Mouse (Mus musculus) MEL (cell line): ENCODE results near the gene Asic5. TPM values are rescaled to one million over a fixed set of nuclear protein-coding genes. Genes with fewer than 3 reads are reported as not detected.

Source experiments
- DNase-seq: peaks from one replicate; pipeline ENCODE4 v3.0.0; 2011; ENCODE audit warnings: low read depth, low spot score
- H3K27ac ChIP-seq: 2 replicates; pipeline ENCODE4 v1.5.1; 2012; ENCODE audit warnings: low read depth, mild to moderate bottlenecking, control low read depth, low read length, moderate library complexity; ENCODE audit not compliant: control insufficient read depth
- H3K27me3 ChIP-seq, 2 experiments: fragments of 150-350 bp in 1 of 2; sonication (generic) in 1 of 2; 2 replicates each; pipeline ENCODE4 v1.6.1; 2012; ENCODE audit warnings: low read length in 2 of 2, mild to moderate bottlenecking in 2 of 2, improper control_type of control experiment in 1 of 2, moderate library complexity in 1 of 2; ENCODE audit not compliant: insufficient read depth in 2 of 2, control insufficient read depth in 1 of 2
- H3K36me3 ChIP-seq, 2 experiments: 2 replicates each; pipeline ENCODE4 v1.6.1; 2012 to 2014; ENCODE audit warnings: low read length in 2 of 2, improper control_type of control experiment in 1 of 2, inconsistent platforms in 1 of 2, mild to moderate bottlenecking in 1 of 2; ENCODE audit not compliant: insufficient read depth in 2 of 2, control insufficient read depth in 1 of 2
- H3K4me1 ChIP-seq, 2 experiments: fragments of 150-350 bp in 1 of 2; sonication (generic) in 1 of 2; 2 replicates each; pipeline ENCODE4 v1.6.1; 2012; ENCODE audit warnings: low read length in 2 of 2, improper control_type of control experiment in 1 of 2, mild to moderate bottlenecking in 1 of 2; ENCODE audit not compliant: insufficient read depth in 2 of 2, control insufficient read depth in 1 of 2
- H3K4me3 ChIP-seq, 2 experiments: fragments of 150-350 bp in 1 of 2; sonication (generic) in 1 of 2; 2 replicates each; pipeline ENCODE4 v1.5.1; 2012; ENCODE audit warnings: low read depth in 2 of 2, low read length in 2 of 2, mild to moderate bottlenecking in 2 of 2, moderate library complexity in 2 of 2, control low read depth in 1 of 2, improper control_type of control experiment in 1 of 2; ENCODE audit not compliant: control insufficient read depth in 1 of 2, insufficient read depth in 1 of 2
- H3K79me2 ChIP-seq: 2 replicates; pipeline ENCODE4 v1.6.1; 2012; ENCODE audit warnings: mild to moderate bottlenecking, low read length, moderate library complexity; ENCODE audit not compliant: control insufficient read depth, poor library complexity, insufficient read depth
- H3K9ac ChIP-seq: 2 replicates; pipeline ENCODE4 v1.6.1; 2012; ENCODE audit warnings: low read depth, mild to moderate bottlenecking, control low read depth, low read length, moderate library complexity; ENCODE audit not compliant: control insufficient read depth, poor library complexity, severe bottlenecking
- H3K9me3 ChIP-seq: fragments of 150-350 bp; sonication (generic); replicated peaks from 2 replicates; pipeline ENCODE4 v1.6.1; 2012; ENCODE audit warnings: mild to moderate bottlenecking, low read length, improper control_type of control experiment, moderate library complexity; ENCODE audit not compliant: insufficient read depth
- BHLHE40 ChIP-seq: IDR thresholded peaks from 2 replicates; pipeline ENCODE4 v1.6.1; 2012; ENCODE audit warnings: low read depth, mild to moderate bottlenecking, inconsistent platforms, low read length, improper control_type of control experiment, borderline replicate concordance
- CHD1 ChIP-seq: IDR thresholded peaks from 2 replicates; pipeline ENCODE4 v1.6.1; 2012; ENCODE audit warnings: low read depth, mild to moderate bottlenecking, inconsistent platforms, low read length, improper control_type of control experiment
- CHD2 ChIP-seq: IDR thresholded peaks from 2 replicates; pipeline ENCODE4 v1.6.1; 2011; ENCODE audit warnings: low read length, improper control_type of control experiment
- E2F4 ChIP-seq: IDR thresholded peaks from 2 replicates; pipeline ENCODE4 v1.6.1; 2011; ENCODE audit warnings: low read depth, low read length, improper control_type of control experiment, borderline replicate concordance
- ELF1 ChIP-seq: IDR thresholded peaks from 2 replicates; pipeline ENCODE4 v1.6.1; 2014; ENCODE audit warnings: low read depth, mild to moderate bottlenecking, inconsistent platforms, low read length, improper control_type of control experiment, moderate library complexity
- EP300 ChIP-seq, 2 experiments: IDR thresholded peaks; 2 replicates each; pipeline ENCODE4 v1.6.1; 2011; ENCODE audit warnings: improper control_type of control experiment in 2 of 2, low read length in 2 of 2, low read depth in 1 of 2, mild to moderate bottlenecking in 1 of 2
- ETS1 ChIP-seq: IDR thresholded peaks from 2 replicates; pipeline ENCODE4 v1.6.1; 2012; ENCODE audit warnings: low read depth, mild to moderate bottlenecking, inconsistent platforms, low read length, improper control_type of control experiment, moderate library complexity
- GATA1 ChIP-seq: IDR thresholded peaks from 2 replicates; pipeline ENCODE4 v1.6.1; 2011; ENCODE audit warnings: low read depth, low read length, improper control_type of control experiment
- HCFC1 ChIP-seq: IDR thresholded peaks from 2 replicates; pipeline ENCODE4 v1.6.1; 2012; ENCODE audit warnings: low read depth, mild to moderate bottlenecking, inconsistent platforms, low read length, improper control_type of control experiment, moderate library complexity
- KAT2A ChIP-seq: conservative IDR thresholded peaks from 2 replicates; pipeline ENCODE4 v1.6.1; 2012; ENCODE audit warnings: low read depth, low read length, improper control_type of control experiment, inconsistent platforms
- MAFK ChIP-seq: IDR thresholded peaks from 2 replicates; pipeline ENCODE4 v1.6.1; 2011; ENCODE audit warnings: low read depth, mild to moderate bottlenecking, low read length, improper control_type of control experiment, borderline replicate concordance
- MAX ChIP-seq: IDR thresholded peaks from 2 replicates; pipeline ENCODE4 v1.6.1; 2011; ENCODE audit warnings: low read length, improper control_type of control experiment
- MAZ ChIP-seq: IDR thresholded peaks from 2 replicates; pipeline ENCODE4 v1.6.1; 2012; ENCODE audit warnings: low read depth, mild to moderate bottlenecking, inconsistent platforms, low read length, improper control_type of control experiment
- MEF2A ChIP-seq: IDR thresholded peaks from 2 replicates; pipeline ENCODE4 v1.6.1; 2014; ENCODE audit warnings: low read depth, mild to moderate bottlenecking, inconsistent platforms, low read length, improper control_type of control experiment; ENCODE audit not compliant: poor library complexity, insufficient replicate concordance, severe bottlenecking; ENCODE audit errors: extremely low read depth
- MYB ChIP-seq: IDR thresholded peaks from 2 replicates; pipeline ENCODE4 v1.6.1; 2011; ENCODE audit warnings: mild to moderate bottlenecking, low read depth, low read length, improper control_type of control experiment
- MYC ChIP-seq: IDR thresholded peaks from 2 replicates; pipeline ENCODE4 v1.6.1; 2011; ENCODE audit warnings: low read depth, mild to moderate bottlenecking, low read length, improper control_type of control experiment, moderate library complexity
- NELFE ChIP-seq: IDR thresholded peaks from 2 replicates; pipeline ENCODE4 v1.6.1; 2011; ENCODE audit warnings: low read depth, low read length, improper control_type of control experiment
- NRF1 ChIP-seq: IDR thresholded peaks from 2 replicates; pipeline ENCODE4 v1.6.1; 2014; ENCODE audit warnings: low read depth, mild to moderate bottlenecking, inconsistent platforms, low read length, improper control_type of control experiment, moderate library complexity; ENCODE audit not compliant: poor library complexity, insufficient read depth, severe bottlenecking
- POLR2AphosphoS2 ChIP-seq: IDR thresholded peaks from 2 replicates; pipeline ENCODE4 v1.6.1; 2011; ENCODE audit warnings: low read length, improper control_type of control experiment
- SIN3A ChIP-seq: IDR thresholded peaks from 2 replicates; pipeline ENCODE4 v1.6.1; 2012; ENCODE audit warnings: low read length, improper control_type of control experiment, inconsistent platforms
- SMC3 ChIP-seq: IDR thresholded peaks from 2 replicates; pipeline ENCODE4 v1.6.1; 2011; ENCODE audit warnings: low read depth, low read length, improper control_type of control experiment
- TBP ChIP-seq: IDR thresholded peaks from 2 replicates; pipeline ENCODE4 v1.8.0; 2011; ENCODE audit warnings: low read depth, low read length, improper control_type of control experiment
- TCF12 ChIP-seq: IDR thresholded peaks from 2 replicates; pipeline ENCODE4 v1.6.1; 2014; ENCODE audit warnings: low read depth, mild to moderate bottlenecking, inconsistent platforms, low read length, improper control_type of control experiment, moderate library complexity
- UBTF ChIP-seq: IDR thresholded peaks from 2 replicates; pipeline ENCODE4 v1.6.1; 2012; ENCODE audit warnings: low read depth, mild to moderate bottlenecking, inconsistent platforms, low read length, improper control_type of control experiment, moderate library complexity, borderline replicate concordance; ENCODE audit not compliant: insufficient read depth
- USF1 ChIP-seq: IDR thresholded peaks from 2 replicates; pipeline ENCODE4 v1.6.1; 2014; ENCODE audit warnings: low read depth, mild to moderate bottlenecking, inconsistent platforms, low read length, improper control_type of control experiment, moderate library complexity
- ZKSCAN1 ChIP-seq: IDR thresholded peaks from 2 replicates; pipeline ENCODE4 v1.6.1; 2012; ENCODE audit warnings: low read depth, mild to moderate bottlenecking, inconsistent platforms, low read length, improper control_type of control experiment, moderate library complexity
- ZMIZ1 ChIP-seq: IDR thresholded peaks from 2 replicates; pipeline ENCODE4 v1.6.1; 2012; ENCODE audit warnings: low read depth, mild to moderate bottlenecking, inconsistent platforms, low read length, improper control_type of control experiment, moderate library complexity
- ZNF384 ChIP-seq: IDR thresholded peaks from 2 replicates; pipeline ENCODE4 v1.6.1; 2012; ENCODE audit warnings: low read depth, mild to moderate bottlenecking, inconsistent platforms, low read length, improper control_type of control experiment
- polyA plus RNA-seq, 2 experiments: library from polyadenylated mRNA; stranded (reverse) in 1 of 2; unstranded in 1 of 2; fragments of >175 nt in 1 of 2; fragments of >200 nt in 1 of 2; gene quantifications; 2 replicates each; pipeline versions ENCODE4 v1.2.1 to v1.2.4; 2012; ENCODE audit warnings: low replicate concordance in 2 of 2, low read depth in 1 of 2; ENCODE audit not compliant: insufficient read length in 2 of 2, insufficient read depth in 1 of 2, missing spikeins in 1 of 2
- total RNA-seq: library from RNA; depleted of rRNA; stranded (reverse); fragments of 300-350 nt; gene quantifications from 2 replicates; pipeline ENCODE4 v1.2.3, GENCODE M21; 2012

Gene Asic5
- total and polyA plus RNA-seq, 3 experiments: not detected

GRCm38 (mm10) chr3:81987628-81988027 is 5.5 kb downstream of the Asic5 start:
- Histone ChIP-seq H3K27me3 (no peaks in the 10 kb centered on the region), H3K9me3 (no peaks in the 10 kb centered on the region), H3K27ac (no peak overlapping the region), H3K79me2 (no peaks in the 10 kb centered on the region), H3K4me3 (no peak overlapping the region), H3K4me1 (no peaks in the 10 kb centered on the region), H3K36me3 (no peaks in the 10 kb centered on the region), H3K9ac (no peak overlapping the region)
- DNase-seq: no peak
- TF ChIP-seq TBP (no peak), HCFC1 (no peak), MAFK (no peak), MAZ (no peak), ZMIZ1 (no peak), E2F4 (no peak), MEF2A (no peak), USF1 (no peak), ZNF384 (no peak), NELFE (no peak), UBTF (no peak), CHD1 (no peak), EP300 (IDR thresholded peaks at IDR 0.05; ENCODE audit: low read depth in 1 of 2, low read length in 2 of 2) (no peak), NRF1 (no peak)

- TF ChIP-seq CHD2 (no peak), MAZ (no peak), MYB (no peak), NRF1 (no peak), USF1 (no peak), ZMIZ1 (no peak), POLR2AphosphoS2 (no peak), BHLHE40 (no peak), EP300 (IDR thresholded peaks at IDR 0.05; ENCODE audit: low read depth in 1 of 2, low read length in 2 of 2) (no peak), MYC (no peak), SIN3A (no peak), SMC3 (no peak), KAT2A (no peak), MAX (no peak), GATA1 (no peak), TCF12 (no peak), ELF1 (no peak), ETS1 (no peak), ZKSCAN1 (no peak), E2F4 (no peak)
- no peaks in the 10 kb centered on the region for H3K36me3 ChIP-seq
- DNase-seq: peak; percentile 2
- H3K27ac ChIP-seq: no peak overlapping the region
- H3K4me1 ChIP-seq: no peaks in the 10 kb centered on the region
- H3K27me3 ChIP-seq: no peaks in the 10 kb centered on the region
- H3K9me3 ChIP-seq: no peaks in the 10 kb centered on the region
- no peak overlapping the region for H3K4me3 ChIP-seq
- no peaks in the 10 kb centered on the region for H3K79me2 ChIP-seq
- no peak overlapping the region for H3K9ac ChIP-seq
Measured at GRCm38 (mm10) chr3:81989692-81990141, 7.6 kb downstream of the Asic5 start.
